Mouse (Mus musculus) liver, embryonic 11.5 days (tissue): ENCODE results near the gene Strn3. TPM values are rescaled to one million over a fixed set of nuclear protein-coding genes. Genes with fewer than 3 reads are reported as not detected.

Experiments
- ATAC-seq: fragments of 200-750 bp; cut with Nextera tagmentation; replicated peaks from 2 replicates; pipeline ENCODE4 v1.8.0; 2017; ENCODE audit warnings: moderate number of reproducible peaks, mild to moderate bottlenecking, moderate TSS enrichment, moderate library complexity; ENCODE audit not compliant: low FRiP score
- DNase-seq: peaks from one replicate; pipeline ENCODE4 v3.0.0-alpha.2; 2017; ENCODE audit warnings: low spot score
- H3K27ac ChIP-seq: fragments of 300-500 bp; sonication (generic); 2 replicates; pipeline ENCODE4 v1.5.1; 2014; ENCODE audit warnings: mild to moderate bottlenecking, low read depth, low read length, control low read depth
- H3K27me3 ChIP-seq: fragments of 300-500 bp; sonication (generic); replicated peaks from 2 replicates; pipeline ENCODE4 v1.6.1; 2014; ENCODE audit warnings: low read length, mixed read lengths; ENCODE audit not compliant: control insufficient read depth, insufficient read depth
- H3K36me3 ChIP-seq: fragments of 300-500 bp; sonication (generic); 2 replicates; pipeline ENCODE4 v1.6.1; 2014; ENCODE audit warnings: mild to moderate bottlenecking, low read length, moderate library complexity, mixed read lengths; ENCODE audit not compliant: control insufficient read depth, insufficient read depth
- H3K4me1 ChIP-seq: fragments of 300-500 bp; sonication (generic); replicated peaks from 2 replicates; pipeline ENCODE4 v1.6.1; 2014; ENCODE audit warnings: low read length, mixed read lengths; ENCODE audit not compliant: control insufficient read depth, insufficient read depth
- H3K4me2 ChIP-seq: fragments of 300-500 bp; sonication (generic); 2 replicates; pipeline ENCODE4 v1.6.1; 2014; ENCODE audit warnings: mild to moderate bottlenecking, control low read depth, moderate library complexity
- H3K4me3 ChIP-seq: fragments of 300-500 bp; sonication (generic); 2 replicates; pipeline ENCODE4 v1.5.1; 2014; ENCODE audit warnings: low read depth, low read length, control low read depth
- H3K9ac ChIP-seq: fragments of 300-500 bp; sonication (generic); 2 replicates; pipeline ENCODE4 v1.6.1; 2014; ENCODE audit warnings: low read depth, low read length, control low read depth
- H3K9me3 ChIP-seq: fragments of 300-500 bp; sonication (generic); 2 replicates; pipeline ENCODE4 v1.6.1; 2016; ENCODE audit warnings: low read length, inconsistent platforms, mixed read lengths; ENCODE audit not compliant: control insufficient read depth
- WGBS: fragments of 180-500 bp; shearing (Covaris S2); extraction: QIAGEN DNeasy Blood & Tissue Kit; methylation state at CpG from one replicate; pipeline ENCODE4 v1.1.7; 2014; 5-methylcytosine and 5-hydroxymethylcytosine counted together
- polyA plus RNA-seq: library from polyadenylated mRNA; unstranded; fragments of >200 nt; fragmentation: Nextera tagmentation; extraction: Ambion mirVana; gene quantifications from 2 replicates; pipeline ENCODE4 v1.2.1, GENCODE M21; 2014

Gene Strn3
- polyA plus RNA-seq, 1 experiment from 2014 or later: 30.3 TPM

GRCm38 (mm10) chr12:51690893-51691844 is 528 bp downstream of the Strn3 start, which contains the start of gene Ap4s1:
Ap4s1 (plus strand) TSS chr12:51691033.
- DNase-seq (peak; percentile 84), ATAC-seq (peak; percentile 68)
- H3K4me2 ChIP-seq: peak within 1 kb of the TSS; percentile 69
- H3K27me3 ChIP-seq: no peaks in the 10 kb centered on the region
- peak within 1 kb of the TSS; percentile 99 for H3K27ac ChIP-seq
- peak within 1 kb of the TSS; percentile 99 for H3K9ac ChIP-seq
- H3K4me3 ChIP-seq: peak within 1 kb of the TSS; percentile 98
- H3K36me3 ChIP-seq: no peaks in the 10 kb centered on the region
- H3K4me1 ChIP-seq: peaks cover 22% of the 10 kb centered on the region
- WGBS: under 1% methylated on average over 108 of the region's 108 CpGs
- H3K9me3 ChIP-seq: no peaks in the 10 kb centered on the region

- no peak overlapping the region for H3K4me2 ChIP-seq
- no peaks in the 10 kb centered on the region for H3K9me3 ChIP-seq
- DNase-seq: no peak
- H3K4me3 ChIP-seq: no peak overlapping the region
- no peak overlapping the region for H3K9ac ChIP-seq
- no peak for ATAC-seq
- H3K27me3 ChIP-seq: no peaks in the 10 kb centered on the region
- 91% methylated on average over 2 of the region's 2 CpGs for whole genome bisulfite sequencing
- peaks cover 7% of the 10 kb centered on the region for H3K4me1 ChIP-seq
- no peak overlapping the region for H3K27ac ChIP-seq
- H3K36me3 ChIP-seq: no peaks in the 10 kb centered on the region
Observed at GRCm38 (mm10) chr12:51688546-51688945, 3.2 kb downstream of the Strn3 start.

GRCm38 (mm10) chr12:51678844-51679243 is 12.9 kb downstream of the Strn3 start:
- H3K4me2 ChIP-seq: no peak overlapping the region
- peak; percentile 41 for ATAC-seq
- H3K36me3 ChIP-seq: no peaks in the 10 kb centered on the region
- no peak for DNase-seq
- H3K9ac ChIP-seq: no peak overlapping the region
- H3K27me3 ChIP-seq: no peaks in the 10 kb centered on the region
- H3K4me3 ChIP-seq: no peak overlapping the region
- no peaks in the 10 kb centered on the region for H3K9me3 ChIP-seq
- H3K4me1 ChIP-seq: peaks cover 6% of the 10 kb centered on the region; the same call in 1 of the 2 replicates
- no peak overlapping the region for H3K27ac ChIP-seq
- WGBS: 72% methylated on average over 1 of the region's 1 CpGs

- DNase-seq (no peak), ATAC-seq (no peak)
- Histone ChIP-seq H3K36me3 (no peaks in the 10 kb centered on the region), H3K9me3 (no peaks in the 10 kb centered on the region), H3K4me1 (peaks cover 13% of the 10 kb centered on the region), H3K4me3 (no peak overlapping the region), H3K27ac (no peak overlapping the region), H3K4me2 (no peak overlapping the region), H3K9ac (no peak overlapping the region), H3K27me3 (no peaks in the 10 kb centered on the region)
- WGBS: 72% methylated on average over 2 of the region's 2 CpGs
Observed at GRCm38 (mm10) chr12:51676442-51676841, 15.3 kb downstream of the Strn3 start.

- Histone ChIP-seq H3K9ac (no peak overlapping the region), H3K4me3 (no peak overlapping the region), H3K27ac (no peak overlapping the region), H3K9me3 (no peaks in the 10 kb centered on the region), H3K36me3 (no peaks in the 10 kb centered on the region), H3K27me3 (no peaks in the 10 kb centered on the region), H3K4me2 (no peak overlapping the region), H3K4me1 (peaks cover 7% of the 10 kb centered on the region)
- no peak for ATAC-seq
- DNase-seq: no peak
- 58% methylated on average over 4 of the region's 4 CpGs for WGBS
Observed at GRCm38 (mm10) chr12:51673270-51673669, 18.4 kb downstream of the Strn3 start.

- ATAC-seq (no peak), DNase-seq (no peak)
- no peaks in the 10 kb centered on the region for H3K36me3 ChIP-seq
- no peak overlapping the region for H3K9ac ChIP-seq
- WGBS: 55% methylated on average over 5 of the region's 5 CpGs
- no peak overlapping the region for H3K4me2 ChIP-seq
- no peaks in the 10 kb centered on the region for H3K9me3 ChIP-seq
- no peak overlapping the region for H3K4me3 ChIP-seq
- no peak overlapping the region for H3K27ac ChIP-seq
- H3K27me3 ChIP-seq: no peaks in the 10 kb centered on the region
- peaks cover 7% of the 10 kb centered on the region for H3K4me1 ChIP-seq
Observed at GRCm38 (mm10) chr12:51671231-51671891, 20.3 kb downstream of the Strn3 start.

- 77% methylated on average over 4 of the region's 4 CpGs for WGBS
- Histone ChIP-seq H3K27ac (no peak overlapping the region), H3K4me2 (no peak overlapping the region), H3K9me3 (no peaks in the 10 kb centered on the region), H3K36me3 (no peaks in the 10 kb centered on the region), H3K4me3 (no peak overlapping the region), H3K27me3 (no peaks in the 10 kb centered on the region), H3K4me1 (peaks cover 3% of the 10 kb centered on the region; the same call in 1 of the 2 replicates), H3K9ac (no peak overlapping the region)
- ATAC-seq (no peak), DNase-seq (no peak)
Observed at GRCm38 (mm10) chr12:51666708-51667430, 24.8 kb downstream of the Strn3 start.

- no peak overlapping the region for H3K4me3 ChIP-seq
- no peaks in the 10 kb centered on the region for H3K27me3 ChIP-seq
- no peak overlapping the region for H3K4me2 ChIP-seq
- H3K36me3 ChIP-seq: no peaks in the 10 kb centered on the region
- no peak for ATAC-seq
- no peak overlapping the region for H3K9ac ChIP-seq
- H3K9me3 ChIP-seq: no peaks in the 10 kb centered on the region
- H3K27ac ChIP-seq: no peak overlapping the region
- H3K4me1 ChIP-seq: peaks cover 3% of the 10 kb centered on the region; the same call in 1 of the 2 replicates
- no peak for DNase-seq
Observed at GRCm38 (mm10) chr12:51663908-51664307, 27.8 kb downstream of the Strn3 start.
